In genomic region chr8:122709340-122710111, GRCm38 (mm10) we compare ENCODE assay signal across 8 mouse cellular contexts. TPM values are rescaled to one million over a fixed set of nuclear protein-coding genes. Genes with fewer than 3 reads are reported as not detected.
DNase-seq lines count a peak whose midpoint lies in the region; ATAC-seq and TF ChIP-seq lines count a peak whose summit lies in the region.

No protein-coding gene starts in this region.

- peak; percentile 87 for ATAC-seq in forebrain, embryonic 15.5 days (replicated peaks)
- peak; percentile 20; the same call in 1 of the 2 replicates for ATAC-seq in liver, postnatal 0 days

- peaks cover 15% of the 10 kb centered on the region for H3K4me1 ChIP-seq in bone marrow, adult 2 months (ENCODE audit: control insufficient read depth, insufficient read depth, low read length)
- peaks cover 25% of the 10 kb centered on the region for H3K4me1 ChIP-seq in forebrain, embryonic 15.5 days
- H3K4me1 ChIP-seq in liver, postnatal 0 days (ENCODE audit: insufficient read depth) = peaks cover 29% of the 10 kb centered on the region
- H3K4me1 ChIP-seq in thymus, adult 2 months (replicated peaks; ENCODE audit: control insufficient read depth, insufficient read depth, low read length) = peaks cover 95% of the 10 kb centered on the region

- intact Hi-C loops in gastrocnemius, adult 2 months (cut with DNase I) = no loop called here

- H3K9ac ChIP-seq in forebrain, embryonic 15.5 days (replicated peaks) = no peak overlapping the region
- no peak overlapping the region for H3K9ac ChIP-seq in liver, postnatal 0 days (replicated peaks)

- TF ChIP-seq EP300 in liver, postnatal 0 days (IDR thresholded peaks at IDR 0.05; ENCODE audit: low read depth) = no peak

- WGBS in bone marrow, adult 2 months = 69% methylated on average over 26 of the region's 26 CpGs
- WGBS in forebrain, embryonic 15.5 days = 26% methylated on average over 26 of the region's 26 CpGs
- 62% methylated on average over 26 of the region's 26 CpGs for WGBS in liver, postnatal 0 days (ENCODE audit: insufficient replicate concordance)
- WGBS in thymus, adult 2 months = 12% methylated on average over 26 of the region's 26 CpGs

- no peak overlapping the region for H3K4me3 ChIP-seq in bone marrow, adult 2 months (replicated peaks; ENCODE audit: control insufficient read depth, low read depth, low read length)
- no peak overlapping the region for H3K4me3 ChIP-seq in forebrain, embryonic 15.5 days
- no peak overlapping the region for H3K4me3 ChIP-seq in liver, postnatal 0 days (ENCODE audit: low read depth, low read length)
- H3K4me3 ChIP-seq in thymus, adult 2 months (ENCODE audit: control insufficient read depth, insufficient read depth, low read length) = peak overlapping the region; percentile 50
- no peak overlapping the region for H3K4me3 ChIP-seq in gastrocnemius, adult 2 months

- no peaks in the 10 kb centered on the region for H3K36me3 ChIP-seq in forebrain, embryonic 15.5 days
- H3K36me3 ChIP-seq in liver, postnatal 0 days (replicated peaks; ENCODE audit: insufficient read depth, low read length) = no peaks in the 10 kb centered on the region
- no peaks in the 10 kb centered on the region for H3K36me3 ChIP-seq in thymus, adult 2 months (ENCODE audit: control insufficient read depth, insufficient read depth, low read length)

- no peaks in the 10 kb centered on the region for H3K27me3 ChIP-seq in forebrain, embryonic 15.5 days
- peaks cover 7% of the 10 kb centered on the region; the same call in 1 of the 2 replicates for H3K27me3 ChIP-seq in liver, postnatal 0 days (ENCODE audit: insufficient read depth, low read length)
- no peaks in the 10 kb centered on the region for H3K27me3 ChIP-seq in thymus, adult 2 months (ENCODE audit: control insufficient read depth, insufficient read depth, low read length)

- no peaks in the 10 kb centered on the region for H3K9me3 ChIP-seq in forebrain, embryonic 15.5 days
- no peaks in the 10 kb centered on the region for H3K9me3 ChIP-seq in liver, postnatal 0 days (ENCODE audit: low read length)

- peak; percentile 18 to 40 for DNase-seq in frontal cortex, postnatal 36 days (ENCODE audit: low spot score in 2 of 2)
- no peak for DNase-seq in frontal cortex, postnatal 14 days (ENCODE audit: low spot score in 2 of 2)
- DNase-seq in liver, postnatal 0 days = peak; percentile 56
- peak; percentile 87 for DNase-seq in thymus, adult 2 months
- no peak for DNase-seq in gastrocnemius, adult 2 months
- DNase-seq in urinary bladder, postnatal 36 days (ENCODE audit: low spot score in 2 of 2) = no peak

- no peak overlapping the region for H3K4me2 ChIP-seq in forebrain, embryonic 15.5 days (replicated peaks)
- H3K4me2 ChIP-seq in liver, postnatal 0 days (ENCODE audit: low read depth, low read length) = no peak overlapping the region

- no peak for TF ChIP-seq POLR2A in bone marrow, adult 2 months (IDR thresholded peaks at IDR 0.05; ENCODE audit: borderline replicate concordance, control insufficient read depth, low read depth, low read length)
- peak; percentile 71 for TF ChIP-seq POLR2A in thymus, adult 2 months (IDR thresholded peaks at IDR 0.05; ENCODE audit: control insufficient read depth, extremely low read depth, insufficient read depth, low read length, poor library complexity)

- H3K27ac ChIP-seq in bone marrow, adult 2 months (ENCODE audit: control insufficient read depth, insufficient read depth, low read depth, low read length, poor library complexity) = 0 out of 2 replicates have a peak overlapping the region, but pooled peaks have one; percentile 25
- H3K27ac ChIP-seq in forebrain, embryonic 15.5 days (replicated peaks) = peak overlapping the region; percentile 58
- H3K27ac ChIP-seq in liver, postnatal 0 days (ENCODE audit: low read depth) = no peak overlapping the region
- H3K27ac ChIP-seq in thymus, adult 2 months (ENCODE audit: control insufficient read depth, insufficient read depth, low read length) = peak overlapping the region; percentile 91
- H3K27ac ChIP-seq in gastrocnemius, adult 2 months = no peak overlapping the region

- no peak for TF ChIP-seq CTCF in bone marrow, adult 2 months (IDR thresholded peaks at IDR 0.05; ENCODE audit: control insufficient read depth, insufficient read depth, low read length)
- peak; percentile 55 for TF ChIP-seq CTCF in liver, postnatal 0 days (IDR thresholded peaks at IDR 0.05; ENCODE audit: low read depth)
- TF ChIP-seq CTCF in thymus, adult 2 months (IDR thresholded peaks at IDR 0.05; ENCODE audit: borderline replicate concordance, control insufficient read depth, extremely low read depth, insufficient read depth, low read length, poor library complexity) = peak; percentile 77; the same call in 1 of the 2 replicates
- TF ChIP-seq CTCF in gastrocnemius, adult 2 months (IDR thresholded peaks at IDR 0.05) = no peak

RNA-seq across cellular contexts. Expression of gene Cbfa2t3, which starts 10.6 kb away (rescaled TPM):
- 16.3 and 58.8 TPM in 2 replicates for polyA plus RNA-seq in bone marrow, adult 2 months (2011; ENCODE audit: insufficient read depth, insufficient read length, low replicate concordance, missing spikeins)
- polyA plus RNA-seq in forebrain, embryonic 15.5 days (2015; fragmentation: Nextera tagmentation; extraction: Ambion mirVana) = 13.2 and 14.0 TPM in 2 replicates
- polyA plus RNA-seq in liver, postnatal 0 days (2015; fragmentation: Nextera tagmentation; extraction: Ambion mirVana) = 2.1 and 2.4 TPM in 2 replicates
- polyA plus RNA-seq in thymus, adult 2 months (2012; rRNA removed) = 62.3 and 76.8 TPM in 2 replicates
- total RNA-seq in gastrocnemius, adult 2 months (2021) = 10 to 100 TPM; 18.8 to 23.4 TPM

Comparison
In these comparisons a context has a peak if more than half of its experiments do, and no peak if none do; other contexts are left out.
1. DNase-seq: peak in frontal cortex, postnatal 36 days (2 of 2), liver, postnatal 0 days (single experiment) and thymus, adult 2 months (single experiment); none in frontal cortex, postnatal 14 days (0 of 2), gastrocnemius, adult 2 months (single experiment) and urinary bladder, postnatal 36 days (0 of 2).
2. H3K27ac ChIP-seq: peak in bone marrow, adult 2 months (single experiment), forebrain, embryonic 15.5 days (single experiment) and thymus, adult 2 months (single experiment); none in liver, postnatal 0 days (single experiment) and gastrocnemius, adult 2 months (single experiment).
3. CTCF ChIP-seq: peak in liver, postnatal 0 days (single experiment) and thymus, adult 2 months (single experiment); none in bone marrow, adult 2 months (single experiment) and gastrocnemius, adult 2 months (single experiment).